Mouse (Mus musculus) gastrocnemius, adult 2 months (tissue): ENCODE data around the gene A4gnt. TPM values are rescaled to one million over a fixed set of nuclear protein-coding genes. Genes with fewer than 3 reads are reported as not detected.

Source experiments
- DNase-seq: peaks from one replicate; pipeline ENCODE4 v3.0.0; 2022
- H3K27ac ChIP-seq: fragments of 200-600 bp; 2 replicates; pipeline ENCODE4 v1.8.1; 2022; ENCODE audit warnings: mild to moderate bottlenecking
- H3K4me3 ChIP-seq: fragments of 200-600 bp; 2 replicates; pipeline ENCODE4 v1.8.1; 2022; ENCODE audit warnings: mild to moderate bottlenecking, moderate library complexity
- CTCF ChIP-seq: fragments of 200-600 bp; IDR thresholded peaks from 2 replicates; pipeline ENCODE4 v1.8.1; 2022; ENCODE audit warnings: antibody characterized with exemption, mild to moderate bottlenecking, moderate library complexity
- intact Hi-C: fragments of 180-260 bp; cut with DNase I; formaldehyde crosslinking; loops from one replicate; pipeline ENCODE4 v1.15.1; 2025
- total RNA-seq, 2 experiments: library from RNA; stranded (reverse); gene quantifications; 2 replicates each; pipeline ENCODE4 v1.2.3; 2021

Gene A4gnt
- total RNA-seq, 2 experiments from 2014 or later: not detected

GRCm38 (mm10) chr9:99639957-99640356, 27.7 kb downstream of the A4gnt start:
- H3K4me3 ChIP-seq: no peak overlapping the region
- no peak for TF ChIP-seq CTCF
- intact Hi-C loops: no loop called here

GRCm38 (mm10) chr9:99645416-99645815, 33.1 kb downstream of the A4gnt start:
- TF ChIP-seq CTCF: no peak
- Histone ChIP-seq H3K27ac (no peak overlapping the region), H3K4me3 (no peak overlapping the region)
- intact Hi-C loops: no loop called here
- DNase-seq: no peak

More at GRCm38 (mm10) chr9:99639957-99640356, 27.7 kb downstream of the A4gnt start:
- no peak overlapping the region for H3K27ac ChIP-seq
- DNase-seq: no peak

- H3K27ac ChIP-seq: no peak overlapping the region
- TF ChIP-seq CTCF: no peak
- no peak for DNase-seq
- intact Hi-C loops: no loop called here
- H3K4me3 ChIP-seq: no peak overlapping the region
These were observed 33.8 kb downstream of the A4gnt start for GRCm38 (mm10) chr9:99646102-99646501.

GRCm38 (mm10) chr9:99660756-99661155, 48.5 kb downstream of the A4gnt start:
- H3K27ac ChIP-seq: no peak overlapping the region
- intact Hi-C loops: loop anchor here (5.0 kb wide), 1 partner anchor 203 kb away; no protein-coding TSS in a partner anchor
- TF ChIP-seq CTCF: no peak

GRCm38 (mm10) chr9:99661606-99662166, 49.4 kb downstream of the A4gnt start:
- no peak overlapping the region for H3K4me3 ChIP-seq
- H3K27ac ChIP-seq: no peak overlapping the region
- DNase-seq: no peak
- intact Hi-C loops: loop anchor here (1.0 to 5.0 kb wide), 2 partner anchors 74 to 204 kb away; no protein-coding TSS in a partner anchor
- no peak for TF ChIP-seq CTCF

More at GRCm38 (mm10) chr9:99660756-99661155, 48.5 kb downstream of the A4gnt start:
- no peak overlapping the region for H3K4me3 ChIP-seq
- DNase-seq: no peak

GRCm38 (mm10) chr9:99662406-99662805, 50.1 kb downstream of the A4gnt start:
- intact Hi-C loops: loop anchor here (1.0 to 5.0 kb wide), 2 partner anchors 75 to 205 kb away; no protein-coding TSS in a partner anchor
- no peak overlapping the region for H3K27ac ChIP-seq
- peak overlapping the region; percentile 9; the same call in 1 of the 2 replicates for H3K4me3 ChIP-seq
- no peak; the same call in 1 of the 2 replicates for TF ChIP-seq CTCF
- peak; percentile 73 for DNase-seq

- no peak for TF ChIP-seq CTCF
- H3K4me3 ChIP-seq: no peak overlapping the region
- no peak for DNase-seq
- no peak overlapping the region for H3K27ac ChIP-seq
- intact Hi-C loops: loop anchor here (1.0 to 5.0 kb wide), 2 partner anchors 76 to 206 kb away; no protein-coding TSS in a partner anchor
These were observed 50.6 kb downstream of the A4gnt start for GRCm38 (mm10) chr9:99662887-99663286.

GRCm38 (mm10) chr9:99667596-99667995, 55.3 kb downstream of the A4gnt start:
- intact Hi-C loops: no loop called here
- no peak for TF ChIP-seq CTCF
- peak; percentile 69 for DNase-seq
- Histone ChIP-seq H3K4me3 (no peak overlapping the region), H3K27ac (no peak overlapping the region)

GRCm38 (mm10) chr9:99671603-99672002, 59.3 kb downstream of the A4gnt start:
- no peak overlapping the region for H3K27ac ChIP-seq
- DNase-seq: no peak
- H3K4me3 ChIP-seq: no peak overlapping the region
- TF ChIP-seq CTCF: peak; percentile 13; the same call in 1 of the 2 replicates
- intact Hi-C loops: no loop called here

Other genes starting within 250 kb of the A4gnt start
- 1 to 10 TPM; 5.0 to 5.7 TPM for gene Mras, start 175.1 kb upstream of the A4gnt start, total RNA-seq
- not detected for gene Nme9, start 161.0 kb upstream of the A4gnt start, total RNA-seq
- 10 to 100 TPM; 26.7 to 27.9 TPM for gene Armc8, start 43.6 kb upstream of the A4gnt start, total RNA-seq
- 1 to 10 TPM; 4.2 to 5.2 TPM for gene Dbr1, start 36.7 kb upstream of the A4gnt start, total RNA-seq
- 1 to 10 TPM; 1.5 to 2.4 TPM for gene Dzip1l, start 17.0 kb downstream of the A4gnt start, total RNA-seq
- gene Cldn18, start 104.8 kb downstream of the A4gnt start, total RNA-seq: not detected